Comparison of ENCODE assay signal across 8 mouse cellular contexts in the genomic region with DNA sequence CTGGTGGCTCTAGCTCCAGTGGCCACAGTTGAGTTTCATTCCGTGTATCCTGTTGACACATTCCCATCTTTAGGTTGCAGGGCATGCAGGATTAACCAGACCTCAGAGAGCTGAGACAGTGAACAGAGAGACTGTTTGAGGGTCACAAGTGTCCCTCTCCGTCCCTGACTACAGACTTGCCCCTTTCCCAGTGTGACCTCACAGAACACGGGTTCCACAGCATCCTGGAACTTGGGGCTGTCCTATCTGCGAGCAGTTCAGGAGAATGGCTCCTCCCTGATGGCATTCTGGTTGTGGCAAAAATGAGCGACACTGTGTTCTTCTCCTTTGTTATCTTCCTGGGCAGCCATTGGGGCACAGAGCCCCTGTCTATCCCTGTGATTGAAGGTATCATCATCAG. TPM values are rescaled to one million over a fixed set of nuclear protein-coding genes. Genes with fewer than 3 reads are reported as not detected.
DNase-seq lines count a peak whose midpoint lies in the region; ATAC-seq and TF ChIP-seq lines count a peak whose summit lies in the region.

A gene (minus strand): TSS at position 112 of the 400 bp plus-strand sequence.

- TF ChIP-seq POLR2A in brain, embryonic 14.5 days (IDR thresholded peaks at IDR 0.05; ENCODE audit: borderline replicate concordance, extremely low read depth, insufficient read depth, insufficient read length, poor library complexity, severe bottlenecking): no peak

- DNase-seq in kidney, postnatal 0 days (ENCODE audit: low spot score): no peak
- no peak for DNase-seq in kidney, postnatal 4 days
- no peak for DNase-seq in brain, embryonic 14.5 days (ENCODE audit: low read depth)
- DNase-seq in heart, adult 8-10 months (ENCODE audit: low spot score): no peak
- DNase-seq in layer of hippocampus, postnatal 25 days (ENCODE audit: extremely low spot score in 1 of 2, low spot score in 1 of 2): no peak
- DNase-seq in urinary bladder, adult 18-20 months (ENCODE audit: low spot score in 2 of 2): no peak
- DNase-seq in kidney, postnatal 36 days: no peak

- no peak within 1 kb of the TSS for H3K9ac ChIP-seq in kidney, postnatal 0 days (ENCODE audit: low read depth, low read length)
- no peak within 1 kb of the TSS for H3K9ac ChIP-seq in midbrain, embryonic 15.5 days

- H3K4me2 ChIP-seq in kidney, postnatal 0 days (ENCODE audit: low read length): no peak within 1 kb of the TSS
- no peak within 1 kb of the TSS for H3K4me2 ChIP-seq in midbrain, embryonic 15.5 days

- TF ChIP-seq CTCF in kidney, postnatal 0 days (IDR thresholded peaks at IDR 0.05; ENCODE audit: low read depth): no peak
- TF ChIP-seq CTCF in brain, embryonic 14.5 days (IDR thresholded peaks at IDR 0.05; ENCODE audit: borderline replicate concordance, extremely low read depth, insufficient read depth, insufficient read length): no peak

- H3K27me3 ChIP-seq in kidney, postnatal 0 days (ENCODE audit: insufficient read depth, low read length): no peaks in the 10 kb centered on the region
- H3K27me3 ChIP-seq in midbrain, embryonic 15.5 days (replicated peaks): no peaks in the 10 kb centered on the region

- WGBS in kidney, postnatal 0 days: 81% methylated on average over 5 of the region's 5 CpGs
- WGBS in midbrain, embryonic 15.5 days: 83% methylated on average over 5 of the region's 5 CpGs

- no peaks in the 10 kb centered on the region for H3K36me3 ChIP-seq in kidney, postnatal 0 days (ENCODE audit: insufficient read depth, low read length)
- H3K36me3 ChIP-seq in midbrain, embryonic 15.5 days (replicated peaks): no peaks in the 10 kb centered on the region

- no peaks in the 10 kb centered on the region for H3K4me1 ChIP-seq in kidney, postnatal 0 days (replicated peaks; ENCODE audit: insufficient read depth, low read length)
- H3K4me1 ChIP-seq in midbrain, embryonic 15.5 days: no peaks in the 10 kb centered on the region

- ATAC-seq in kidney, postnatal 0 days (replicated peaks; ENCODE audit: low FRiP score, low read depth): no peak
- ATAC-seq in midbrain, embryonic 15.5 days (replicated peaks): no peak

- no peak within 1 kb of the TSS for H3K4me3 ChIP-seq in kidney, postnatal 0 days (replicated peaks; ENCODE audit: low read depth, low read length)
- H3K4me3 ChIP-seq in midbrain, embryonic 15.5 days: no peak within 1 kb of the TSS

- no peak within 1 kb of the TSS for H3K27ac ChIP-seq in kidney, postnatal 0 days
- H3K27ac ChIP-seq in midbrain, embryonic 15.5 days: no peak within 1 kb of the TSS

- no peaks in the 10 kb centered on the region for H3K9me3 ChIP-seq in kidney, postnatal 0 days (replicated peaks; ENCODE audit: low read length)
- no peaks in the 10 kb centered on the region for H3K9me3 ChIP-seq in midbrain, embryonic 15.5 days

RNA-seq across cellular contexts. Expression of the gene that starts here (rescaled TPM):
- polyA plus RNA-seq in kidney, postnatal 0 days (2015; fragmentation: Nextera tagmentation; extraction: Ambion mirVana): 77.8 and 92.8 TPM in 2 replicates
- 208 and 288 TPM in 2 replicates for polyA plus RNA-seq in brain, embryonic 14.5 days (2012; rRNA removed)
- total RNA-seq in heart, adult 8-10 months (2022): 10 to 100 TPM; 84.9 to 97.9 (median 92.4) TPM
- total RNA-seq in layer of hippocampus, postnatal 25 days (2021): 100 to 1,000 TPM; 247 to 266 TPM
- 110 and 112 TPM in 2 replicates for polyA plus RNA-seq in midbrain, embryonic 15.5 days (2015; fragmentation: Nextera tagmentation; extraction: Ambion mirVana)
